Mouse (Mus musculus) heart, embryonic 14.5 days (tissue): ENCODE results near the gene Glis3. TPM values are rescaled to one million over a fixed set of nuclear protein-coding genes. Genes with fewer than 3 reads are reported as not detected.

Experiments used
- ATAC-seq: fragments of 200-750 bp; cut with Nextera tagmentation; 2 replicates; pipeline ENCODE4 v1.8.0; 2017; ENCODE audit warnings: low read depth, moderate TSS enrichment; ENCODE audit not compliant: insufficient number of reproducible peaks, insufficient read depth, low FRiP score
- H3K27ac ChIP-seq, 2 experiments: fragments of 200-500 bp in 1 of 2; fragments of 300-500 bp in 1 of 2; sonication (generic) in 1 of 2; replicated peaks in 1 of 2; 2 replicates each; pipeline ENCODE4 v1.5.1; 2012 to 2014; ENCODE audit warnings: low read depth in 2 of 2, low read length in 2 of 2, control low read depth in 1 of 2, mild to moderate bottlenecking in 1 of 2, mixed read lengths in 1 of 2; ENCODE audit not compliant: control insufficient read depth in 1 of 2, insufficient read depth in 1 of 2
- H3K27me3 ChIP-seq: fragments of 300-500 bp; sonication (generic); 2 replicates; pipeline ENCODE4 v1.6.1; 2014; ENCODE audit warnings: mild to moderate bottlenecking, low read length, control low read depth; ENCODE audit not compliant: control insufficient read depth, insufficient read depth
- H3K36me3 ChIP-seq: fragments of 300-500 bp; sonication (generic); 2 replicates; pipeline ENCODE4 v1.6.1; 2014; ENCODE audit warnings: mild to moderate bottlenecking, control low read depth, low read length, mixed read lengths; ENCODE audit not compliant: control insufficient read depth, insufficient read depth
- H3K4me1 ChIP-seq, 2 experiments: fragments of 200-500 bp in 1 of 2; fragments of 300-500 bp in 1 of 2; sonication (generic) in 1 of 2; 2 replicates each; pipeline ENCODE4 v1.6.1; 2012 to 2014; ENCODE audit warnings: low read length in 2 of 2, control low read depth in 1 of 2, mixed read lengths in 1 of 2; ENCODE audit not compliant: control insufficient read depth in 2 of 2, insufficient read depth in 2 of 2
- H3K4me2 ChIP-seq: fragments of 300-500 bp; sonication (generic); 2 replicates; pipeline ENCODE4 v1.6.1; 2014; ENCODE audit warnings: mild to moderate bottlenecking, low read length
- H3K4me3 ChIP-seq, 2 experiments: fragments of 200-500 bp in 1 of 2; fragments of 300-500 bp in 1 of 2; sonication (generic) in 1 of 2; 2 replicates each; pipeline ENCODE4 v1.5.1; 2012 to 2014; ENCODE audit warnings: low read length in 2 of 2, mild to moderate bottlenecking in 2 of 2, control low read depth in 1 of 2, low read depth in 1 of 2, moderate library complexity in 1 of 2; ENCODE audit not compliant: control insufficient read depth in 1 of 2, insufficient read depth in 1 of 2
- H3K9ac ChIP-seq: fragments of 300-500 bp; sonication (generic); 2 replicates; pipeline ENCODE4 v1.6.1; 2014; ENCODE audit warnings: mild to moderate bottlenecking, low read length
- H3K9me3 ChIP-seq: fragments of 300-500 bp; sonication (generic); 2 replicates; pipeline ENCODE4 v1.6.1; 2016; ENCODE audit warnings: low read length, control low read depth; ENCODE audit not compliant: control insufficient read depth
- WGBS: fragments of 180-500 bp; shearing (Covaris S2); extraction: QIAGEN DNeasy Blood & Tissue Kit; methylation state at CpG from one replicate; pipeline ENCODE4 v1.1.7; 2014; 5-methylcytosine and 5-hydroxymethylcytosine counted together
- polyA plus RNA-seq: library from polyadenylated mRNA; unstranded; fragments of >200 nt; fragmentation: Nextera tagmentation; extraction: Ambion mirVana; gene quantifications from 2 replicates; pipeline ENCODE4 v1.2.1, GENCODE M21; 2014

Gene Glis3
- polyA plus RNA-seq, 1 experiment from 2014 or later = 1.6 TPM

GRCm38 (mm10) chr19:28520128-28520745 lies 159.6 kb downstream of the Glis3 start:
- Histone ChIP-seq H3K4me1 (no peaks in the 10 kb centered on the region), H3K27me3 (no peaks in the 10 kb centered on the region), H3K27ac (no peak overlapping the region), H3K36me3 (no peaks in the 10 kb centered on the region), H3K9me3 (no peaks in the 10 kb centered on the region), H3K4me2 (no peak overlapping the region), H3K9ac (no peak overlapping the region), H3K4me3 (no peak overlapping the region)
- WGBS = 92% methylated on average over 8 of the region's 8 CpGs
- ATAC-seq = no peak

GRCm38 (mm10) chr19:28519296-28519695 lies 160.6 kb downstream of the Glis3 start:
- Histone ChIP-seq H3K4me3 (no peak overlapping the region), H3K9ac (no peak overlapping the region), H3K4me2 (no peak overlapping the region), H3K27me3 (no peaks in the 10 kb centered on the region), H3K9me3 (no peaks in the 10 kb centered on the region), H3K4me1 (no peaks in the 10 kb centered on the region), H3K27ac (no peak overlapping the region), H3K36me3 (no peaks in the 10 kb centered on the region)
- no peak for ATAC-seq
- WGBS = 68% methylated on average over 3 of the region's 3 CpGs

GRCm38 (mm10) chr19:28518846-28519245 lies 161.0 kb downstream of the Glis3 start:
- no peak overlapping the region for H3K4me3 ChIP-seq
- no peak overlapping the region for H3K27ac ChIP-seq
- 77% methylated on average over 6 of the region's 6 CpGs for WGBS
- no peaks in the 10 kb centered on the region for H3K36me3 ChIP-seq
- no peaks in the 10 kb centered on the region for H3K4me1 ChIP-seq
- no peaks in the 10 kb centered on the region for H3K27me3 ChIP-seq
- H3K4me2 ChIP-seq = no peak overlapping the region
- no peak for ATAC-seq
- no peak overlapping the region for H3K9ac ChIP-seq
- H3K9me3 ChIP-seq = no peaks in the 10 kb centered on the region

GRCm38 (mm10) chr19:28518266-28518665 lies 161.6 kb downstream of the Glis3 start:
- H3K27ac ChIP-seq = no peak overlapping the region
- no peak overlapping the region for H3K4me3 ChIP-seq
- no peaks in the 10 kb centered on the region for H3K4me1 ChIP-seq
- H3K9ac ChIP-seq = no peak overlapping the region
- no peaks in the 10 kb centered on the region for H3K27me3 ChIP-seq
- no peak for ATAC-seq
- WGBS = 81% methylated on average over 5 of the region's 5 CpGs
- H3K4me2 ChIP-seq = no peak overlapping the region
- H3K9me3 ChIP-seq = no peaks in the 10 kb centered on the region
- no peaks in the 10 kb centered on the region for H3K36me3 ChIP-seq

- H3K27ac ChIP-seq = no peak overlapping the region
- H3K4me3 ChIP-seq = no peak overlapping the region
- ATAC-seq = no peak
- no peaks in the 10 kb centered on the region for H3K36me3 ChIP-seq
- H3K9me3 ChIP-seq = no peaks in the 10 kb centered on the region
- H3K9ac ChIP-seq = no peak overlapping the region
- no peaks in the 10 kb centered on the region for H3K4me1 ChIP-seq
- H3K4me2 ChIP-seq = no peak overlapping the region
- no peaks in the 10 kb centered on the region for H3K27me3 ChIP-seq
- WGBS = 64% methylated on average over 9 of the region's 9 CpGs
These were observed 162.3 kb downstream of the Glis3 start for GRCm38 (mm10) chr19:28517464-28518080.

- no peaks in the 10 kb centered on the region for H3K4me1 ChIP-seq
- H3K36me3 ChIP-seq = no peaks in the 10 kb centered on the region
- WGBS = 83% methylated on average over 6 of the region's 6 CpGs
These were observed 163.4 kb downstream of the Glis3 start for GRCm38 (mm10) chr19:28516487-28516886.

GRCm38 (mm10) chr19:28512475-28512874 lies 167.4 kb downstream of the Glis3 start:
- H3K9ac ChIP-seq = no peak overlapping the region
- no peak for ATAC-seq
- H3K4me3 ChIP-seq = no peak overlapping the region
- 83% methylated on average over 11 of the region's 11 CpGs for WGBS
- no peaks in the 10 kb centered on the region for H3K9me3 ChIP-seq
- H3K4me1 ChIP-seq = no peaks in the 10 kb centered on the region; a peak in 1 of 4 replicates
- H3K27ac ChIP-seq = no peak overlapping the region
- H3K4me2 ChIP-seq = no peak overlapping the region
- no peaks in the 10 kb centered on the region for H3K36me3 ChIP-seq
- H3K27me3 ChIP-seq = no peaks in the 10 kb centered on the region

More at GRCm38 (mm10) chr19:28516487-28516886, 163.4 kb downstream of the Glis3 start:
- Histone ChIP-seq H3K9me3 (no peaks in the 10 kb centered on the region), H3K27ac (no peak overlapping the region), H3K27me3 (no peaks in the 10 kb centered on the region), H3K4me3 (no peak overlapping the region), H3K9ac (no peak overlapping the region), H3K4me2 (no peak overlapping the region)
- ATAC-seq = no peak

- no peak for ATAC-seq
- Histone ChIP-seq H3K27ac (no peak overlapping the region), H3K9me3 (no peaks in the 10 kb centered on the region), H3K4me3 (no peak overlapping the region), H3K36me3 (no peaks in the 10 kb centered on the region), H3K27me3 (no peaks in the 10 kb centered on the region), H3K4me1 (no peaks in the 10 kb centered on the region; a peak in 1 of 4 replicates), H3K4me2 (no peak overlapping the region), H3K9ac (no peak overlapping the region)
- 92% methylated on average over 1 of the region's 1 CpGs for WGBS
These were observed 168.0 kb downstream of the Glis3 start for GRCm38 (mm10) chr19:28511910-28512309.
